Mouse (Mus musculus): ENCODE results near the gene Top3a. TPM values are rescaled to one million over a fixed set of nuclear protein-coding genes. Genes with fewer than 3 reads are reported as not detected.

The Top3a gene
- polyA plus RNA-seq, 1 experiment from 2014 or later, result 6.7 TPM

DNA sequence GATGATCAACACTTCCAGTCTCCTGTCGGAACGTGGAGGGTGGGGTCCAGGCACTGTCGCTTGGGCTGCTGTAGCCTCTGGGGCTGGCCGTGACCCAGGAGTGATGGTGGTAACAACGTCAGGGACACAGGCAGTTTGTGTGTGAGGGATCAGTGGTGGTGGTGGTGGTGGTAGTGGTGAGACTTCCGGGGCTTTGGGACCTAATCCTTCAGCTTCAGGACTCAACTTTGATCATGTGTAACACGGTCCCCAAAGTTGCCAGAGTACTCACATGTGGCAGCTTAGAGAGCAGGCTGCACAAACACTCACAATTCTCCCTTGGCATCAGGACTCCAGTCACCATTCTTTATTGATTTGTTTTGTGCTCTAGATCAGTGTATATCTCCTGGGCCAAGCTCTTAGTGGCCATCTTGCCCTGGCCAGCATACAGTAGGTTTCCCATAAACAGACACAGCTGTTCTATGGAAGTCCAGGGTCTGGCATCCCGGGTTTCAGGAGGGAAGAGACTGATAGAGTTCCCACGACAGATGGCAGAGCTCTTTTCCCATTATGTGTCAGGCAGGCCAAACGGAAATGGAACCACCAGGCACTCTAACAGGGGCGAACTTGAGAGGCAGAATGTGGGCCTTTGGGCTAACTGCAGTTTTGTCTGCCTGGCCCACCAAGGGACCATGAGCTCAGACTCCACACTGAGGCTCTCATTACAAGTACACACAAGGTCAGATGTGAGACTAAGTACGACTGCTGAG is 49.6 kb downstream of the Top3a start:
- H3K27me3 ChIP-seq (replicated peaks; ENCODE audit: insufficient read depth, low read length), result no peaks in the 10 kb centered on the region
- peak overlapping the region; percentile 86 for H3K9ac ChIP-seq (replicated peaks; ENCODE audit: low read depth)
- peak; percentile 31 for DNase-seq (ENCODE audit: low spot score)
- peak; percentile 12 for ATAC-seq
- H3K9me3 ChIP-seq (ENCODE audit: low read length), result no peaks in the 10 kb centered on the region
- H3K36me3 ChIP-seq (ENCODE audit: insufficient read depth, low read length), result 0 out of 2 replicates have a peak, but pooled peaks cover 11% of the 10 kb centered on the region
- peak overlapping the region; percentile 92 for H3K27ac ChIP-seq (ENCODE audit: low read length)
- peaks cover 13% of the 10 kb centered on the region; the same call in 1 of the 2 replicates for H3K4me1 ChIP-seq (ENCODE audit: insufficient read depth, low read depth, low read length)
- TF ChIP-seq EP300 (IDR thresholded peaks at IDR 0.05) (no peak), CTCF (IDR thresholded peaks at IDR 0.05) (no peak)
- WGBS, result 4% methylated on average over 12 of the region's 12 CpGs
- H3K4me2 ChIP-seq (replicated peaks; ENCODE audit: low read depth, low read length), result peak overlapping the region; percentile 65
- H3K4me3 ChIP-seq (ENCODE audit: low read depth, low read length), result peak overlapping the region; percentile 89

DNA sequence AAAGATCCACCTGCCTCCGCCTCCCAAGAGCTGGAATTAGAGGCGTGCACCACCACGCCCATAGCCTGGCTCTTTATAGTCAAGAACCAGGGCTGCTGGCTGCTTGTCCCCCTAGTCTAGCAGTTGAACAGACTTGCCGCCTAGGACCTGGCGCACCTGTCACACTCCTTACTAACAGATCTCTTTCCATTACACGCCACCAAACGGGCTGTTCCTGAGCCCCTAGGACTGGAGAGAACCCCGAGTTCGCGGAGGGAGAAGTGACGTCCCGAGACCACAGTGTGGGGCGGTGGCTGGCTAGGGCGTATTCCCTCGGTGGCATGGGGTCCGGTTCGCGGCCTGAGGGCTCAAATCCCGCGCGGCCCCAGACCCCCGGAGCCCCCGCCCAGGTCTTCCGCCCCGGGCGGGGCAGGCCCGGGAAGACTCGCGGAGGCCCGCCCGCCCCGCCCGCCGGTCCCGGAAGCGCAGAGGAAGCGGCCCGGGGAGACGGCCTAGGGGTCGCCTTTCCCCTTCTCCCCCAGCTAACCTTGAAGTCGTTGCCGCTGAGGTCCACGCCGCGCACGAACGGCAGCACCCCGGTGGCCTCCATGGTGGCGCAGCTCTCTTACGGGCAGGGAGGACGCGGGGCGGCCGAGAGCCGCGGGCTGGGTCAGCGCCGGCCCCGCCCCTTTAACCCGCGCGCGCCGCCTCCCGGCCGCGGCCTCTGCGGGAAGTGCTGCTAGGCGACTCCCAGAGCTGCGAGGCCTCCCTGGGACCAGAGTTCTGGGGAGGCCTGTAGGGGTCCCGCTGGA is 50.4 kb downstream of the Top3a start, which contains the start of gene Flii:
Flii (minus strand) TSS at position 663 of the 791 bp plus-strand sequence.
- Histone ChIP-seq H3K9ac (replicated peaks; ENCODE audit: low read depth) (peak within 1 kb of the TSS; percentile 86), H3K4me3 (ENCODE audit: low read depth, low read length) (peak within 1 kb of the TSS; percentile 89), H3K27ac (ENCODE audit: low read length) (peak within 1 kb of the TSS; percentile 92), H3K4me1 (ENCODE audit: insufficient read depth, low read depth, low read length) (peaks cover 13% of the 10 kb centered on the region; the same call in 1 of the 2 replicates), H3K9me3 (ENCODE audit: low read length) (no peaks in the 10 kb centered on the region), H3K4me2 (replicated peaks; ENCODE audit: low read depth, low read length) (peak within 1 kb of the TSS; percentile 65), H3K36me3 (ENCODE audit: insufficient read depth, low read length) (0 out of 2 replicates have a peak, but pooled peaks cover 15% of the 10 kb centered on the region), H3K27me3 (replicated peaks; ENCODE audit: insufficient read depth, low read length) (no peaks in the 10 kb centered on the region)
- TF ChIP-seq EP300 (IDR thresholded peaks at IDR 0.05) (no peak), CTCF (IDR thresholded peaks at IDR 0.05) (peak; percentile 70)
- DNase-seq (ENCODE audit: low spot score), result peak; percentile 90
- ATAC-seq, result peak; percentile 84
- WGBS, result under 1% methylated on average over 37 of the region's 71 CpGs

DNA sequence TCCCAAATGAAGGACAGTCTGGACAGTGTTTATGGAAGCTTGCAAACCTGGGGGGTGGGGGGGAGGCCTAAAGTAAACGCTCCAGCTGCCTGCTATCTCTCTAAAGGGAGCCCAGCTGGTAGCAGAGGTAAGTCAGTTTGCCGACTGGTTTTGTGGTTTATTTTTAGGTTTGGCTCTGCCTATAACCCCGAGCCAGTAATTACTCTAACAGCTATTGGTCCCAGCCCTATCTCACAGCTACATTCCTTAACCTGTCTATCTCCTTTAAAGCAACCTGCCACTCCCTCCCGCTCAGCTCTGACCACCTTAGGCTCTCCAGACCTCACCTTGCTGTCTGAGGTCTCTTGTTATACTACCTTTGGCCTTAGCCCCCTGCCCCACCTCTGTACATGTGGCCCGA is 57.9 kb downstream of the Top3a start:
- TF ChIP-seq CTCF (IDR thresholded peaks at IDR 0.05) (no peak), EP300 (IDR thresholded peaks at IDR 0.05) (no peak)
- H3K4me3 ChIP-seq (ENCODE audit: low read depth, low read length), result no peak overlapping the region
- WGBS, result 72% methylated on average over 5 of the region's 5 CpGs
- no peak overlapping the region for H3K9ac ChIP-seq (replicated peaks; ENCODE audit: low read depth)
- H3K9me3 ChIP-seq (ENCODE audit: low read length), result no peaks in the 10 kb centered on the region
- peaks cover 73% of the 10 kb centered on the region for H3K36me3 ChIP-seq (ENCODE audit: insufficient read depth, low read length)
- ATAC-seq (no peak), DNase-seq (ENCODE audit: low spot score) (no peak)
- H3K27ac ChIP-seq (ENCODE audit: low read length), result no peak overlapping the region
- no peak overlapping the region for H3K4me2 ChIP-seq (replicated peaks; ENCODE audit: low read depth, low read length)
- no peaks in the 10 kb centered on the region for H3K4me1 ChIP-seq (ENCODE audit: insufficient read depth, low read depth, low read length)
- H3K27me3 ChIP-seq (replicated peaks; ENCODE audit: insufficient read depth, low read length), result no peaks in the 10 kb centered on the region

DNA sequence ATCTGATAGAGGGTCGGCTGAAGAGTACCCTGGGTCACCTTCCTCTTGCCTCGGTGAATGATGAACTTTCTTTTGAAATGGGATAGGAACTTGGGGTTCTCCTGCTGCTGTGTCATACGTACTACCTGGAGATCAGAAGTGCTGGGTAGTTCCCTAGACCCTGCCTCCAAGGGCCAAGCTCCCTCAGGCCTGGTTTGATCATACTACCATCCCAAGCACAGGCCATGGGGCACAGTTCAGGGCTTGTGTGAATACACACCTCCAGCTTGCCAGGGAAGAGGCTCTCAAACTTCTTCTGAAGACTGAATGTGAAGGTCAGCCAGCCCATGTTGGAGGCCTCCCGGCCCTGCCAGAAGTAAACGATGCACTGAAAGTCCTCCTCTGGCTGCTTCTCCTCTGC is 61.3 kb downstream of the Top3a start:
- H3K9ac ChIP-seq (replicated peaks; ENCODE audit: low read depth), result no peak overlapping the region
- H3K4me1 ChIP-seq (ENCODE audit: insufficient read depth, low read depth, low read length), result no peaks in the 10 kb centered on the region
- DNase-seq (ENCODE audit: low spot score) (no peak), ATAC-seq (no peak)
- H3K9me3 ChIP-seq (ENCODE audit: low read length), result no peaks in the 10 kb centered on the region
- no peaks in the 10 kb centered on the region for H3K27me3 ChIP-seq (replicated peaks; ENCODE audit: insufficient read depth, low read length)
- TF ChIP-seq EP300 (IDR thresholded peaks at IDR 0.05) (no peak), CTCF (IDR thresholded peaks at IDR 0.05) (no peak)
- H3K4me3 ChIP-seq (ENCODE audit: low read depth, low read length), result no peak overlapping the region
- peaks cover 78% of the 10 kb centered on the region for H3K36me3 ChIP-seq (ENCODE audit: insufficient read depth, low read length)
- no peak overlapping the region for H3K4me2 ChIP-seq (replicated peaks; ENCODE audit: low read depth, low read length)
- 79% methylated on average over 5 of the region's 5 CpGs for WGBS
- H3K27ac ChIP-seq (ENCODE audit: low read length), result no peak overlapping the region

DNA sequence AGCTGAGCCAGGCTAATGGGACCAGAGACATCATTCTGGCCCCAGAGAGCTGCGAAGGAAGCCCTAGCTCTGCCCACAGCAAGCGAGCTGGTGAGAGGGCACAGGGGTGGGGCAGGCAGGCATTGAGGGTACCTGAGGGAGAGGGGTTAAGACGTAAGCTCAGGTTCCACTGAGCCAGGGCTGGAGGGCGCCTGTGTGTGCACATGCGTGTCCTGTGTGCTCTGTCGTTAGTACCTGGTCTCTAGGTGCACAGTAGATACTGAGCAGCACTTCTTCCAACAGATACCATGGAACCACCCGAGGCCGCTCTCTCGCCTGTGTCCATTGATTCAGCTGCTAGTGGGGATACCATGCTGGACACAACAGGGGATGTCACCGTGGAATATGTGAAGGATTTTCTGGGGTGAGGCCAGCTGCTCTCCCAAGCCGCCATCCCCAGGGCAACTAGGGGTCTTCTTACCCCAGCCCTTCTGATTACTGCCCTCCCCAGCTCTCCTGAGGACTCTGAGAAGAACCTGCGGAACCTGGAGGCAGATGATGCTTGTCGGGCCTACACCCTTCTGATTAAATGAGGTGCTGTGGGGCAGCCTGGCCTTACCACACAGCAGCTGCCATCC is 64.4 kb downstream of the Top3a start:
- Histone ChIP-seq H3K36me3 (ENCODE audit: insufficient read depth, low read length) (peaks cover 75% of the 10 kb centered on the region), H3K27me3 (replicated peaks; ENCODE audit: insufficient read depth, low read length) (no peaks in the 10 kb centered on the region), H3K4me1 (ENCODE audit: insufficient read depth, low read depth, low read length) (no peaks in the 10 kb centered on the region), H3K9me3 (ENCODE audit: low read length) (no peaks in the 10 kb centered on the region), H3K27ac (ENCODE audit: low read length) (no peak overlapping the region), H3K4me3 (ENCODE audit: low read depth, low read length) (no peak overlapping the region), H3K9ac (replicated peaks; ENCODE audit: low read depth) (no peak overlapping the region), H3K4me2 (replicated peaks; ENCODE audit: low read depth, low read length) (no peak overlapping the region)
- DNase-seq (ENCODE audit: low spot score) (no peak), ATAC-seq (no peak)
- 89% methylated on average over 13 of the region's 13 CpGs for WGBS
- no peak for TF ChIP-seq CTCF (IDR thresholded peaks at IDR 0.05)
- TF ChIP-seq EP300 (IDR thresholded peaks at IDR 0.05), result no peak

DNA sequence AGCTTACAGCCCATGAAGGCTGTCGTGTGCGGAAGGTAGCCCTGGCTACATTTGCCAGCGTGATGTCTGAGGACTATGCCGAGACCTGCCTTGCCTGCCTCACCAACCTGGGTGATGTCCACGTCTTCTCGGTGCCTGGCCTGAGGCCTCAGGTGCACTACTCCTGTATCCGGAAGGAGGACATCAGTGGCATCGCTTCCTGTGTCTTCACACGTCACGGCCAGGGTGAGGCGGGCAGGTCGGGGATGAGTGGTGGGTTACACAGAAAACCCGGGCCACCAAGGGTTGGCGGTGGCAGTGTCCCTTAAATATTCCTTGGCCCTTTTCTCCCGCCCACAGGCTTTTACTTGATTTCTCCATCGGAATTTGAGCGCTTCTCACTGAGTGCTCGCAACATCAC is 65.1 kb downstream of the Top3a start:
- DNase-seq (ENCODE audit: low spot score) (no peak), ATAC-seq (no peak)
- Histone ChIP-seq H3K36me3 (ENCODE audit: insufficient read depth, low read length) (peaks cover 68% of the 10 kb centered on the region), H3K27ac (ENCODE audit: low read length) (no peak overlapping the region), H3K4me2 (replicated peaks; ENCODE audit: low read depth, low read length) (no peak overlapping the region), H3K9me3 (ENCODE audit: low read length) (no peaks in the 10 kb centered on the region), H3K27me3 (replicated peaks; ENCODE audit: insufficient read depth, low read length) (no peaks in the 10 kb centered on the region), H3K4me1 (ENCODE audit: insufficient read depth, low read depth, low read length) (peaks cover 6% of the 10 kb centered on the region; the same call in 1 of the 2 replicates), H3K9ac (replicated peaks; ENCODE audit: low read depth) (no peak overlapping the region), H3K4me3 (ENCODE audit: low read depth, low read length) (no peak overlapping the region)
- TF ChIP-seq EP300 (IDR thresholded peaks at IDR 0.05), result no peak
- TF ChIP-seq CTCF (IDR thresholded peaks at IDR 0.05), result no peak
- 93% methylated on average over 18 of the region's 18 CpGs for WGBS
